Mouse (Mus musculus): ENCODE data around the gene Ncf2.

GRCm38 (mm10) chr1:152831003-152831402 lies 31.0 kb downstream of the Ncf2 start:
- no peak for TF ChIP-seq CTCF (IDR thresholded peaks at IDR 0.05; ENCODE audit: low read depth, low read length)
- no peak for TF ChIP-seq EP300 (IDR thresholded peaks at IDR 0.05; ENCODE audit: insufficient read depth, low read depth, low read length)
- TF ChIP-seq POLR2A (IDR thresholded peaks at IDR 0.05; ENCODE audit: insufficient read depth, low read length): no peak

All from ES-Bruce4 (cell line).